Mouse (Mus musculus) limb, embryonic 10.5 days (tissue): ENCODE data around the gene Asap3. TPM values are rescaled to one million over a fixed set of nuclear protein-coding genes. Genes with fewer than 3 reads are reported as not detected.

ENCODE experiments used
- polyA plus RNA-seq: library from polyadenylated mRNA; unstranded; fragments of >200 nt; fragmentation: Nextera tagmentation; extraction: Ambion mirVana; gene quantifications from 2 replicates; pipeline ENCODE4 v1.2.1, GENCODE M21; 2016

The Asap3 gene
- polyA plus RNA-seq, 1 experiment from 2014 or later = 3.7 TPM

Other genes starting within 250 kb of the Asap3 start
- gene Gale, start 242.6 kb upstream of the Asap3 start, polyA plus RNA-seq = 38.7 and 39.2 TPM in 2 replicates
- 199 and 214 TPM in 2 replicates for gene Lypla2, start 233.7 kb upstream of the Asap3 start, polyA plus RNA-seq
- gene Pithd1, start 219.1 kb upstream of the Asap3 start, polyA plus RNA-seq = 73.2 and 73.6 TPM in 2 replicates
- gene Eloa, start 184.6 kb upstream of the Asap3 start, polyA plus RNA-seq = 33.2 and 38.9 TPM in 2 replicates
- gene Rpl11, start 152.9 kb upstream of the Asap3 start, polyA plus RNA-seq = 510 and 589 TPM in 2 replicates
- gene Id3, start 62.9 kb upstream of the Asap3 start, polyA plus RNA-seq = 375 and 475 TPM in 2 replicates
- gene E2f2, start 34.0 kb upstream of the Asap3 start, polyA plus RNA-seq = 6.4 and 7.3 TPM in 2 replicates
- 1.5 and 1.8 TPM in 2 replicates for gene Tcea3, start 41.4 kb downstream of the Asap3 start, polyA plus RNA-seq
- gene Zfp46, start 78.3 kb downstream of the Asap3 start, polyA plus RNA-seq = 20.2 and 24.6 TPM in 2 replicates
- 219 and 255 TPM in 2 replicates for gene Hnrnpr, start 104.6 kb downstream of the Asap3 start, polyA plus RNA-seq
- gene Htr1d, start 217.2 kb downstream of the Asap3 start, polyA plus RNA-seq = 0.30 TPM in 1 of 2 replicates, not detected in the other